Mouse (Mus musculus) right cerebral cortex, postnatal 4 days (tissue): Measurements from ENCODE around the gene Ropn1l.

Experiments used
- DNase-seq: peaks from one replicate; pipeline ENCODE4 v3.0.0-alpha.2; 2022

The Ropn1l gene

GRCm38 (mm10) chr15:31441996-31442395 is 11.5 kb downstream of the Ropn1l start:
- no peak for DNase-seq

GRCm38 (mm10) chr15:31436811-31437210 is 16.7 kb downstream of the Ropn1l start:
- no peak for DNase-seq

GRCm38 (mm10) chr15:31436083-31436482 is 17.5 kb downstream of the Ropn1l start:
- DNase-seq, result no peak

- DNase-seq, result no peak
Measured at GRCm38 (mm10) chr15:31433768-31434167, 19.8 kb downstream of the Ropn1l start.

- DNase-seq, result no peak
Measured at GRCm38 (mm10) chr15:31431847-31432246, 21.7 kb downstream of the Ropn1l start.

- no peak for DNase-seq
Measured at GRCm38 (mm10) chr15:31430014-31430413, 23.5 kb downstream of the Ropn1l start.

- DNase-seq, result no peak
Measured at GRCm38 (mm10) chr15:31429429-31429828, 24.1 kb downstream of the Ropn1l start.

GRCm38 (mm10) chr15:31428571-31428970 is 25.0 kb downstream of the Ropn1l start:
- DNase-seq, result no peak

- DNase-seq, result no peak
Measured at GRCm38 (mm10) chr15:31427390-31427789, 26.1 kb downstream of the Ropn1l start.

- no peak for DNase-seq
Measured at GRCm38 (mm10) chr15:31426066-31426706, 27.4 kb downstream of the Ropn1l start.

GRCm38 (mm10) chr15:31422649-31423369 is 30.7 kb downstream of the Ropn1l start:
- DNase-seq, result no peak

- peak; percentile 42 for DNase-seq
Measured at GRCm38 (mm10) chr15:31419037-31419436, 34.5 kb downstream of the Ropn1l start.

- DNase-seq, result no peak
Measured at GRCm38 (mm10) chr15:31418686-31419024, 34.9 kb downstream of the Ropn1l start.

GRCm38 (mm10) chr15:31417796-31418685 is 35.5 kb downstream of the Ropn1l start:
- DNase-seq, result peak; percentile 34

GRCm38 (mm10) chr15:31417409-31417795 is 36.1 kb downstream of the Ropn1l start:
- no peak for DNase-seq

GRCm38 (mm10) chr15:31415181-31415580 is 38.4 kb downstream of the Ropn1l start:
- no peak for DNase-seq

- DNase-seq, result no peak
Measured at GRCm38 (mm10) chr15:31414179-31414898, 39.2 kb downstream of the Ropn1l start.

- DNase-seq, result no peak
Measured at GRCm38 (mm10) chr15:31413662-31414061, 39.9 kb downstream of the Ropn1l start.

GRCm38 (mm10) chr15:31412933-31413332 is 40.6 kb downstream of the Ropn1l start:
- no peak for DNase-seq

- no peak for DNase-seq
Measured at GRCm38 (mm10) chr15:31412436-31412835, 41.1 kb downstream of the Ropn1l start.

- DNase-seq, result no peak
Measured at GRCm38 (mm10) chr15:31407490-31407889, 46.0 kb downstream of the Ropn1l start.

- DNase-seq, result no peak
Measured at GRCm38 (mm10) chr15:31406881-31407280, 46.7 kb downstream of the Ropn1l start.

GRCm38 (mm10) chr15:31404346-31404745 is 49.2 kb downstream of the Ropn1l start:
- no peak for DNase-seq
